Mouse (Mus musculus): ENCODE results near the gene Nucb1.
"Not testable (repeated sequence)": the region's sequence is repeated elsewhere in the genome, so short reads cannot be mapped to it uniquely, and the experiment has no call there.

Gene Nucb1

GRCm38 (mm10) chr7:45524841-45525621, 14.8 kb upstream of the Nucb1 start:
- no peak for DNase-seq

DNA sequence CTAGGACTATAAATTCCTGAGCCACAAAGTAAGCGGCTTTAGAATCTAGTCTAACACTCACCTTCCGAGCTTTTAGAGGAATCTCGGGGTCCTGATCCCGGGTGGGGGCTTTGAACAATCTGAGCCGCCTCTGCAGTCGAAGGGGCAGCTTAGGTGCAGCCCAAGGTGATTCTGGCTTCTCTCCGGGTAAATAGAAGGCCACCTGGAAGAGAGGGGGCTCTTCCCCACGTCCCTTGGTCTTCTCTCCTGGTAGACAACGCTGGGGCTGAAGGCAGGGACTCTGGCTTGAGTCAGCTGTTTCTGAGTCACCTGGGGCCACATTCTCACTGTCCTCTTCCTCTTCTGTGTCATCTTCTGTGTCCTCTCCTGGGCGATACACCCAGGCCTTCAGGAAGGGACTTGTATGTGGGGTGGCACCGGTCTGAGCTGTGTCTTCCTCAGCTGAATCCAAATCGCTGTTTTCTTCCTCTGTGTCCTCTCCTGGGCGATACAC, 13.5 kb upstream of the Nucb1 start:
- DNase-seq = no peak

GRCm38 (mm10) chr7:45522957-45523676, 12.9 kb upstream of the Nucb1 start:
- no peak for DNase-seq

DNA sequence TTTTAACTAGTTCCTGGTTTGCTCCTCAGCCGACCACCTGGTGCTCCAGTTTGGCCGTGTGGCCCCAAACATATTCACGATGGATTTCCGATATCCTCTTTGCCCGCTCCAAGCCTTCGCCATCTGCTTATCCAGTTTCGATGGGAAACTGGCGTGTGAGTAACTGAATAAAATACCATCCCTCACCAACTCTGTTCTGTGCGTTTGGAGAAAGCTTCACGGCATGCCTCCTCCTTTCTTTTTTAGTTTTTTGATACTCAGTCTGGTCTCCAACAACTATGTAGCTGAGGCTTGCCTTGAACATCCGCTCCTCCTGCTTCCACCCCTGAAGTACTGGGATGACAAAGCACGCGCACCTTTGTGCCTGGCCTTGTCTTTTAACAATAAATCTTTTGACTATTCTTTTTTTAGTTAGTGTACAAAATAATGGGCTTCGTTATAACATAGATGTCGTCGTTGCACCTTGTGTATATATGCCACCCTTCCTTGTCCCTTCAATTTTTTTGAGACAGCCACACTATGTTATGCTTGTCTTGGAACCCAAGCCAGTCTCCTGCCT, 12.1 kb upstream of the Nucb1 start:
- DNase-seq = no peak

- peak; percentile 86 for DNase-seq
Measured at GRCm38 (mm10) chr7:45521728-45522184, 11.6 kb upstream of the Nucb1 start.

- no peak for DNase-seq
Measured at GRCm38 (mm10) chr7:45520605-45521004, 10.4 kb upstream of the Nucb1 start.

DNA sequence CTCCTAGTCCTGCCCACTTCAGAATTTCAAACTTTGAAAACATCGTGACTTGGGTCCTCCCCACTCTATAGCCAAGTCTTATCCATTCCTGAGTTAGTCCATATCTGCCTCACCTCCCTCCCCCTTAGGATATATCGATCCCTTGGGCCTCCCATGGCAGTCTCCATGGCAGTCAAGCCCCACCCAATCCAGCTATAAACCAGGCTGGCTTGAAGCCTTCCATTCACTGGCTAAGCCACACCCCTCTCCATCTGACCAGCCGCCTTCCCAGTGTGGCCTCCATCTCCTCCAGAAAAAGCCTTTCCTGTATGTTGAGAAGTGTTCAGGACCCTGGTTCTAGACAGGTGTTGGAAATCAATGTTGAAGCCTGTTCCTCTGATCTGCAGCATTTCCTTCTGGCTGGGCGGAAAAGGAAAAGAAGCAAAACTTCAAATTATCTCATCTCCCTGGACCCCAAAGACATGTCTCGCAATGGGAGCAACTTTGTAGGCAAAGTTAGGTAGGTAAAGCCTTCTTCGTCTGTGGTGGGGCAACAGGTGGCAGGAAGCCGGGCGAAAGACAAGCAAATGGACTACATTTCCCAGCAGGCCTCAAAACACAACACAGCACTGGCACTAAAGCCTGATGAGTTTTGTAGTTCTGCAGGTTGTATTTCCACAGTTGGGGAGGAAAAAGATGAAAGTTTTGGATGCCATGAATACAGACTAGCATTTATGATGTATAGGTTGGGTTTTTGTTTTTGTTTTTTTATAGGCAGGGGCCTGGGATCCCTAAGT, 9.3 kb upstream of the Nucb1 start:
- no peak for DNase-seq

DNA sequence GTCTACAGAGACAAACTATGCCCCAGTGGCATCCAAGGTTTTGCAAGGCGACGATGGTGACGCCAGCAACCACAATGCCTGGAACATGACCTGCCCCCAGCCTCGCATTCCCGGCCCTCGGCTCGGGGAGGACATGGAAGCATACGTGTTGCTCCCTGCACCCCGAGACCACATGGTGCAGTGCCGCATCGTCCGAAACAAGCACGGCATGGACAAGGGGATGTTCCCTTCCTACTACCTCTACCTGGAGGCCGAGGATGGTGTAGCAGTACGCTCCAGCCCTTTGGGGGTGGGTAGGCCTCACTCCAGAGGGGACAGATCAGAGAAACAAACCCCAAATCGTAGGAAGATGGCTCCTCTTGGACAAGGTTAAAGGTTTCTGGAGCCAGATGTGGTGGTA, 8.4 kb upstream of the Nucb1 start:
- no peak for DNase-seq

- not testable (repeated sequence) for DNase-seq
Measured at GRCm38 (mm10) chr7:45516846-45517245, 6.6 kb upstream of the Nucb1 start.

DNA sequence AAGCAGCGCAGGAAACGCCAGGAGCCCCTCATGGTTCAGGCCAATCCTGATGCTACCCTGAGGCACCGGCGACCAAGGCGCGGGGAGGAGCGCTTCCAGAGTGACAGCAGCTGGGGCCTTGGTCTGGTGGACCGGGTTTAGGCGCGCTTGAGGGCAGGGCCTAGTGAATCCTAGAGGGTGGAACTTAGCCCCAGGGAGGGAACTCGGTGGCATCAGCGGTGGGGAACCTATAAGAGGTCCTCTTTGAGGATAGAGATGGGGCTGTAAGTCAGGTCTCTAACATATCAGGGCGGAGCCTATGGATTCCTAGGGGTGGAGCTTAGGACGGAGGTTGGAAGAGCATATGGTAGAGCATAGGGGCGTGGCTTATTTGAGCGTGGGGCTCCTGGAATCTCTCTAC, 5.2 kb upstream of the Nucb1 start:
- no peak for DNase-seq

DNA sequence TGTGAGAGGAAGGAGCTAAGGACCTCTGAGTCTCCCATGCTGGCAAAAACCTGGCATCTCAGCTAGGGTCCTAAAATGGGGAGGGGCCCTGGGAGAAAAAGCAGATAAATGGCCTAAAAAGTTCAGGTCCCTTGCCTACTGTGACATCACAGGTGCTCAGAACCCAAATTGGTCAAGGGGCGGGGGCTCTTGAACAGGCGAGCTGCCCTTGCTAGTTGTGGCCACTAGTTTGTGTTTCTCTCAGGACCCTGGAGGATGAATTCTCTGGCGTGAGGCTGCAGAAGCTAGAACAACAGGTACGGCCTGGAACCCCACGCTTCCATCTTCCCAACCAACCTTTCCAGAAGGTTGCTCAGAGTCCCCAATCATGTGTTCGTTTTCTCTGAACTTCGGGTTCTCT, 4.2 kb upstream of the Nucb1 start:
- no peak for DNase-seq

DNA sequence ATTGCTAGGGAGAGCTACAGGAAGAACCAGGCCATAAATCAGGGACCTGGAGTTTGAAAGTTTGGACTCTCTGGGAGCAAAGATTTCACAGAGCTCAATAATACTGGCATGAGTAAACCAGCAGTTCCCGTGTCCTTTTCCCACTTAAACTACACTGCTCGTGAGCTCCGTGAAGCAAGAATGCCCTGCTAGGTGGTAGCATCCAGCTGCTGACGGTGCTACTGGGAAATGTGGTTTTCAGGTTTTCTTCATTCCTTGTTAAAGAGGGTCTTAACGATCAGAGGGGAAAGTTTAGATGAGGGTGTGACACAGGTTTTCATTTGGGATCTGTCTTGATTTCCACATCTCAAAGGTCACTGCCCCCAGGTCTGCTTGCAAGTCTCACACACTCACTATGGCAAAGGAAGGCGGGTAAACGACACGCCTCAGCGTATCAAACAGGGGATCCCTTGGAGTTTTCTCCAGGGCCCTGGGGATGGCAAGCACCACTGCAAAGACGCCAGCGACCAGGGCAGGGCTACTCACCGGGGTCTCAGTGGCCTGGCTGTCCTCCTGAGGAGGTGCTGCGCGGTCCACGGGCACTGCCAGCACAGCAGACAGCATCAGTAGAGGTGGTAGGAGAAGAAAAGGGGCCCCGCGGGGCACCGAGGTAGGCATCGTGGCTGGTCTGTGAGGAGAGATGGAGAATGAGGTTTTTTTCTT, 874 bp downstream of the Nucb1 start:
- no peak for DNase-seq

- no peak for DNase-seq
Measured at GRCm38 (mm10) chr7:45508561-45508960, 1.6 kb downstream of the Nucb1 start.

- DNase-seq = no peak
Measured at GRCm38 (mm10) chr7:45507583-45507982, 2.6 kb downstream of the Nucb1 start.

- no peak for DNase-seq
Measured at GRCm38 (mm10) chr7:45498427-45498826, 11.8 kb downstream of the Nucb1 start.

DNA sequence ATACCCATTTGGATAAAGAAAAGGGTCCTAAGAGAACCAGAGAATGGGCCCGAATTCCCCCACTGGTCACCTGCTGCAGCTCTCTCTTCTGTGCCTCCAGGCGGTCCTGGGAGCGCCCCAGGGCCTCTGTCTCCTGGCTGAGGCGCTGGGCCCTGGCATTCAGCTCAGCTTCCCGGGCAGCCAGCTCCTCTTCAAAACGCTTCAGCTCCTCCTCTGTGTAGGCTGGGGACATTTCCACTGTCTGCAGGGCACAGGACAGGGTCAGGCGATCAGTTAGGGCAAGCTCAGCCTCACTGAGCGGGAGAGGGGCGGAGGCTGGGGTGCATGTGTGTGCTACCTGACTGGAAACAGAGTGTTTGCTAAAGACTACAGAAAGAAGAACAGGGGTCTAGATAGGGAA, 15.7 kb downstream of the Nucb1 start:
- DNase-seq = no peak

GRCm38 (mm10) chr7:45492951-45493350, 17.3 kb downstream of the Nucb1 start:
- DNase-seq = no peak

DNA sequence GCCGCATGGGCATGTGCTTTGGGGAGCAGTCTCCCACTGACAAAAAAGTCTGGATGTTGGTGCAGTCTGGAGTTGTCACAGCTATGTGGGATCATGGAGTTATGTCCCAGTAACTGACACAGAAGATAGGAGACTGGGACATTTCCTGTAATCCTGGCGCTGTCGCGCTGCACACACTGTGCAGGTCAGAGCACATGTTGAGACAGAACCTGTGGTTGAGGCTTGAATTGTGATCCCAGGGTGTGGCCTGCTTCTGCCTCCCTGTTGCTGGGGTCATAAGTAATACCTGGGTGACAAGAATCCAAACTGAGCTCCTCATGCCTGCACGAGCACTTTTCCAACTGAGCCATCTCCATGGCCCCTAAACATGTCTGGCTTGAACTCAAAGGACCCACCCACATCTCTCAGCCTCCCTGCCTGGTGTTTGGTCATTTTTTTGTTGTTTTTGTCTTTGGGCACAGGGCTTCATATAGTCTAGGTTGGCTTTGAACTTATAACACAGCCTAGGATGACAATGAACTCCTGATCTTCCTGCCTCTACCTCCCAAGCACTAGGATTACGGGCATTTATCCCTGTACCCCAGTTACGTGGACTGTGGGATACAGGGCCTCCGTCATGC, 17.9 kb downstream of the Nucb1 start:
- DNase-seq = no peak

- DNase-seq = no peak
Measured at GRCm38 (mm10) chr7:45491264-45491663, 18.9 kb downstream of the Nucb1 start.

GRCm38 (mm10) chr7:45490822-45491221, 19.4 kb downstream of the Nucb1 start:
- no peak for DNase-seq

GRCm38 (mm10) chr7:45489578-45489977, 20.6 kb downstream of the Nucb1 start:
- no peak for DNase-seq
